Mouse (Mus musculus) central nervous system, embryonic 14 days (tissue): ENCODE measurements around the gene Vkorc1. TPM values are rescaled to one million over a fixed set of nuclear protein-coding genes. Genes with fewer than 3 reads are reported as not detected.

Source experiments
- polyA plus RNA-seq: library from polyadenylated mRNA; depleted of rRNA; stranded (reverse); fragments of >200 nt; gene quantifications from 2 replicates; pipeline ENCODE4 v1.2.3, GENCODE M21; 2012; rRNA removed

Vkorc1 gene
- 61.4 and 95.9 TPM in 2 replicates for polyA plus RNA-seq

DNA sequence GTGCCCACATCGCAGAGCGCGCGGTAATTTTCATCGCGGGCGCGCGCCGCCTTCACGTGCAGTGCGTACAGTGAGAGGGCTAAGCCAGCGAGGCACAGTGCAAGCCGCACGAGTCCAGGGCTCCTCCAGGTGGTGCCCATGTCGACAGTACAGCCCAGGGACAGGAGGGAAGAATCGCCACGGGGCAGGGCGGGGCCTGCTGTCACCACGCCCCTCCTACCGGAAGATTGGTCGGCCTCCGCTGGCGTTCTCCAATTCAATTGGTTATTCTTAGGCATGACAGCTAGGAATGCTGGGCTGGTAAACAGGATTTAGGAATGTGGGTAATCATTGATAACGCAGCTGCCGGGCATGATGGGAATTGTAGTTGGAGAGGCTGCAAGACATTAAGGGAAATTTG lies at the start of gene Vkorc1, which contains the start of gene Gm21974:
Gene Vkorc1, minus strand, starts transcription at position 176 of the 400 bp plus-strand sequence.
Gene Gm21974, minus strand, starts transcription at position 13 of the 400 bp plus-strand sequence.

DNA sequence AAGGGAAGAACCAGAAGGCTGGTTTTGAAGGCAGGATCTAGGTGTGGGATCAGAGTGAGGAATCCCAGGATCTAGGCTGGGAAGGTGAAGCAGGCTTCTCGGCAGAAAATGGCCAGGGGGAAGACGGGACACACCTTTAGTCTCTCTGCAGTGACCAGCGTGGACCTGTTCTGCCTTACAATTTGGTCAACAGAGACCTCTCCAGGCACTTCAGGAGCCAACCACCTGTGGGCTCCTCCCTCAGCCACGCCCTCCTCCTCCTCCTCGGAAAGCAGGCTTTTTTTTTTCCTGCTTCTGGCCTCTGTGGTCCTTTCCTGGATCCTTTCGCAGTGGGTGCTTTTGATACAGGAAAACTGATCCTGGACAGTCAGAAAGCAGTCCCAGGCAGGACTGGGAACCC lies 34.5 kb upstream of the Vkorc1 start, which contains the start of gene Prss8:
Gene Prss8, minus strand, starts transcription at position 182 of the 400 bp plus-strand sequence.

DNA sequence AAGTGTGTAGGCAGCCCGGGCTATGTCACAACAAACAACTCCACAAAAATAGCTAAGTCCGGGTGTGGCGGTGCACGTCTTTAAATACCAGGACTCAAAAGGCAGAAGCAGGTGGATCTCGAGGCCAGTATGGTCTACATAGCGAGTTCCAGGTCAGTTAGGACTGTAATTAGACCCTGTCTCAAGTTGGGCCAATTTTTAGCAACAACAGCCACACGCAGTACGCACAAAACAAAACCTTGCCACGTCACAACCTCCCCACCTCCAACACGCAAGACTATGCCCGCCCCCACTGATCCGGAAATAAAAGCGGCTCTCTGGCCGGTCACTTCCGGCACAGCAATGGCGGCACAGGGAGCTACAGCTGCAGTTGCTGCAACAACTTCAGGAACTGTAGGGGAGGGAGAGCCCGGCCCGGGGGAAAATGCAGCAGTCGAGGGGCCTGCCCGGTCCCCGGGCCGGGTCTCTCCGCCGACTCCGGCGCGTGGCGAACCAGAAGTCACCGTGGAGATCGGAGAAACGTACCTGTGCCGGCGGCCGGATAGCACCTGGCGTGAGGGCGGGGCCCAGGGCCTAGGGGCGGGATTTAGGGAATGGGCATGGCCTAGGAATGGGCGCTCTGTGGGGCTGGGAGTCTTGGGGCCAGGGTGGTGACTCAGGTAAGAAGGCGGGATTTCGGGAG lies 16.9 kb upstream of the Vkorc1 start, which contains the start of gene Kat8:
Gene Kat8, plus strand, starts transcription at position 327 of the 682 bp plus-strand sequence.

DNA sequence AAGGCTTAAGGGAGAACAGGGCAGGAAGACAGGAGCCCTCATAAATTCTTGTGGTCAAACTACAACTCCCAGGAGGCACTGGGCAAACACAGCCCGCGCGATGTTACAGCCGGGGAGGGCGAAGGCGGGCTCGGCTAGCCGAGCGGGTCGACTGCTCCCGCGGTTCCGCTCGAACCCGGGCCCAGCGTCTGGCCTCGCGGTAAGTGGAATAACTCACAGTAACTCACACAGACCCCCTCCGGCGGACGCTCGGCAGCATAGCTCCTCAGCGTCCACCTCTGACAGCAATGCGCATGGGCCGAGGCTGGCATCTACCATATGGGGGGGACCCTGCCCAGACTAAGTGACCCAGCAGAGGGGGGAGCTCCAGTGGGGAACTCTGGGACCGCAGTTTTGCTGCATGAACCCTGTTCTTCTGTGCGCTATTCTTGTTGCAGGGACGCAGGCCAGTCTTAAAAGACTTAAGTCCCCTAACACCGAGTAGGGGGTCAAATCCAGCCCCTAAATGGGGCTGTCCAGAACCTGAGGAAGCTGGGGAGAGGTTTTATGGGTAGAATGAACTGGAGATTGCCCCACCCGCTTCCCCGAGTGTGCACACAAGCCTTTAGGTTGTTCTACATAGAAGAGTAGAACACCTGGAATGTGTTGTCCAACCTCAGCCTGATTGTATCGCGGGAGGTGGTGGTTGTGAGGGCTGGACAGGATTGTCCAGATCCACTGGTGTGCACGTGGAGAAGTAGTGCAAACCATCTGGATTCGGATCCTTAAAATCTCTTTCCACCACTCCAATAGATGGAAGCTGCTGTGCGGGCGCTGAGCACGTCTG lies 8.8 kb upstream of the Vkorc1 start, which contains the start of gene Bckdk:
Gene Bckdk, plus strand, starts transcription at position 112 of the 826 bp plus-strand sequence.

DNA sequence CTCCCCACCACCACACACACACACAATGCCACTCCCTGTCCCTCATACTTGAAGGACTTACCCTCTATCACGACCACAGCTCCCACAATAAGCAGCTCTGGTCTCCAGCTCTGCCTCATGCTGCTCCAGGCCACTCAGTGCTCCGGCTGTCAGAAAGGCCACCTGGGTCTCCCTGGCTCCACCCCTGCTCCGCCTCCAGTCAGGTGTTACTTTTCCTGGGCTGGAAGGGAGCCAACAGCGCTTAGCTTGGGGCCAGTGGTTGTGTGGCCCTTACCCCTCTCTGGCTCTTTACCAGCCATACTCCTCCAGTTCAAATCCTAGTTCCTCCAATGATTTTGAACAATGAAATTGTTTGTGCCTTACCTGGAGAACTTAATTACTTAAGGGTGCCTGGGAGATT lies 4.6 kb downstream of the Vkorc1 start, which contains the start of gene Prss53:
Gene Prss53, minus strand, starts transcription at position 173 of the 400 bp plus-strand sequence.

DNA sequence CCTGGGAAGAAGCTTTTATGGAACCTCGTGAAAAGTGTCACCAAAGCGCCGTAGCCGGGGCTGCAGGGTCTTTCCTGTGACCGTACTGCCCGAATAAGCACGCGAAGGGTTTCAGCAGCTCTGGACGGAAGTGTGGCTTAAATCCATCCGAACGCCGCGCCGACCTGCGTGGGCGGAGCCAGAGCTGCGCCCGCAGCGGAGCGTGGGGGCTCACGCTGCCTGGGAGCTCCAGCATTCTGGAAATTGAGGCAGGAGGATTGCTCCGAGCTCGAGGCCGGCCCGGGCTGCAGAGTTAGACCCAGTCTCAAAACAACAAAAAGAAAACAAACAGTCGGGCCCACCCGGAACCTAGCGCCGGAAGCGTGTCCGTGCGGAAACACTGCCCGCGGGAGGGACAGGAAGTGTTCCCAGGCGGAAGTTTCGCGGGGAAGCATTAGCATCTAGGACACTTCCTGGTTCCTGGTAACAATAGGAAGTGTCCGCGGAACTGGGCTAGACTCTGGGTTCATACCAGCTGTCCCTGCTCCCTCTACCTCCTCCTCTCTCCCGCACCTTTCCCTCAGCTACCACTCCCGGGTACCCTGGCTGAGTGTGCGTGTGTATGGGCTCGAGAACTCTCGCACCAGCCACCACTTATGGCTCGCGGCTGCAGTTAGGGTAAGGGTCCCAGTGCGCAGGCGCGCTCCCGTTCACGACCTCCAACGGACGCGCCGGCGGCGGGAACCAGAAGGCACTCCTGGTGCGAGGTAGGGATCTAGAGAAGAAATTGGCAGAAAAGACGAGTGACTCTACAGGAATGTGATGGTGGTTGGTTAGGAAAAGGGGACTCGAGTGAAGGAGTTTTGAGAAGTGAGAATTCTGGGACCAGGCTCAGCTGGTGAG lies 18.7 kb downstream of the Vkorc1 start, which contains the start of gene Zfp668:
Gene Zfp668, minus strand, starts transcription at position 362 of the 882 bp plus-strand sequence.

DNA sequence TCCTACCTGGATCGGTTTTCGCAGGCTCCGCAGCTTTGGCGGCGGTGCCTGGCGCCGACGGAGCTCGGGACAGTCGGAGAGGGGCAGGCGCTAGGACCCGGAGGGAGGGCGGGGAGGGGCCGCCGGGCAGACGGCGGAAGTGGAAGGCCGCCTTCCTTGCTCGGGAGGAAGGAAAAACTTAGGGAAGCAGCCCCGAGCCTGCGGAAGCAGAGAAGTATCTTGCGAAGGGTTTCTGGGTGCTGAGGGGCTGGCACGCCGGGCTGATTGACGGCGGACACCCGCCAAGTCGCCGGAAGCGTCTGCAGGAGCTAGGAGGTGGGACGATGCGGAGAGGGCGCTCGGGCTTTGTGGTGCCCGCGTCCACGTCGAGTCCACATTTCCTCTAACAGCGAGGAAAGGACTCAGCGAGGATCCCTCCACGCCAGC lies 19.4 kb downstream of the Vkorc1 start, which contains the start of gene Zfp646:
Gene Zfp646, plus strand, starts transcription at position 181 of the 426 bp plus-strand sequence.

Other genes starting within 250 kb of the Vkorc1 start
- gene Bcl7c, start 186.7 kb downstream of the Vkorc1 start, polyA plus RNA-seq = 53.7 and 67.6 TPM in 2 replicates
- gene Ctf1, start 182.9 kb downstream of the Vkorc1 start, polyA plus RNA-seq = 9.8 and 15.3 TPM in 2 replicates
- not detected in 2 replicates for gene Ctf2, start 163.5 kb downstream of the Vkorc1 start, polyA plus RNA-seq
- 131 and 136 TPM in 2 replicates for gene Fbxl19, start 151.1 kb downstream of the Vkorc1 start, polyA plus RNA-seq
- 8.2 and 10.4 TPM in 2 replicates for gene Orai3, start 125.8 kb downstream of the Vkorc1 start, polyA plus RNA-seq
- gene Setd1a, start 118.9 kb downstream of the Vkorc1 start, polyA plus RNA-seq = 16.7 and 23.0 TPM in 2 replicates
- gene Gm49388, start 110.0 kb downstream of the Vkorc1 start, polyA plus RNA-seq = not detected in 2 replicates
- 15.0 and 18.8 TPM in 2 replicates for gene Hsd3b7, start 95.0 kb downstream of the Vkorc1 start, polyA plus RNA-seq
- gene Stx4a, start 71.3 kb downstream of the Vkorc1 start, polyA plus RNA-seq = 55.6 and 78.3 TPM in 2 replicates
- 82.8 and 97.6 TPM in 2 replicates for gene Stx1b, start 71.1 kb downstream of the Vkorc1 start, polyA plus RNA-seq
- gene Zfp646, start 19.4 kb downstream of the Vkorc1 start, polyA plus RNA-seq = 23.8 and 25.2 TPM in 2 replicates
- gene Zfp668, start 18.8 kb downstream of the Vkorc1 start, polyA plus RNA-seq = 20.6 and 21.2 TPM in 2 replicates
- 2.4 and 3.0 TPM in 2 replicates for gene Prss53, start 4.6 kb downstream of the Vkorc1 start, polyA plus RNA-seq
- not detected in 2 replicates for gene Gm21974, start 163 bp downstream of the Vkorc1 start, polyA plus RNA-seq
- gene Bckdk, start 8.5 kb upstream of the Vkorc1 start, polyA plus RNA-seq = 54.7 and 59.0 TPM in 2 replicates
- 48.3 and 52.2 TPM in 2 replicates for gene Kat8, start 16.9 kb upstream of the Vkorc1 start, polyA plus RNA-seq
- 0.20 and 2.6 TPM in 2 replicates for gene Prss8, start 34.5 kb upstream of the Vkorc1 start, polyA plus RNA-seq
- 10.7 and 13.2 TPM in 2 replicates for gene Prss36, start 51.1 kb upstream of the Vkorc1 start, polyA plus RNA-seq
- gene Fus, start 71.8 kb upstream of the Vkorc1 start, polyA plus RNA-seq = 779 and 808 TPM in 2 replicates
- 7.0 and 10.3 TPM in 2 replicates for gene Pycard, start 98.2 kb upstream of the Vkorc1 start, polyA plus RNA-seq
- 0.64 and 4.6 TPM in 2 replicates for gene Trim72, start 108.3 kb upstream of the Vkorc1 start, polyA plus RNA-seq
- gene Itgam, start 167.0 kb upstream of the Vkorc1 start, polyA plus RNA-seq = 2.0 and 2.3 TPM in 2 replicates
- 0.01 and 0.05 TPM in 2 replicates for gene Gm49368, start 167.1 kb upstream of the Vkorc1 start, polyA plus RNA-seq
- gene Itgax, start 233.9 kb upstream of the Vkorc1 start, polyA plus RNA-seq = 0.14 and 0.15 TPM in 2 replicates